Mouse (Mus musculus) erythroblast, embryonic 14.5 days (primary cell): ENCODE measurements at regions not wholly inside any gene's neighbourhood (a gene's known extent, or its start where the extent isn't known, plus 50 kb on each side); places are given as distances from the start of the nearest gene placed in this dataset.

Experiments
- GATA1 ChIP-seq: IDR thresholded peaks from 2 replicates; pipeline ENCODE4 v1.6.1; 2012; ENCODE audit warnings: low read length, inconsistent platforms, mixed read lengths
- TAL1 ChIP-seq: IDR thresholded peaks from 3 replicates; pipeline ENCODE4 v1.6.1; 2012; ENCODE audit warnings: low read length, inconsistent platforms, mixed read lengths

DNA sequence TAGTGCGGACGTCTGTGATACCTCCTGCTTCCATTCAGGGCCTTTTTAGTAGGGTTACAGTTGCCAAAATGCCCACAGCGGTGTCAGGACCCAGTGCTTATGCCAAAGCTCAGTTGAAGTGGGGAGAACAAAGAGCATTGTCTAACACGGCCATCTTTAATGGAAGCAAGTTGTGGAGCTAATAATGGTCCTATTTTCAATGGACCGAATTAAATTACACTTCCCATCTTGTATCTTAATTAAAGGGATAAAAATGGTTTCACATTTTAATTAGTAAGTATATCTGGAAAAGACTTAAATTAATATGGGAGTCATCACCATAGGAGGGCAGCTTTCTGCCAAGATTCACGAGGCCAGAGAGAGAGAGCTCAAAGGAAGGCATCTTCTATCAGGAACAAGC, 333.2 kb upstream of the Eif4g2 start:
- no peak for TF ChIP-seq TAL1
- TF ChIP-seq GATA1 = no peak
